Mouse (Mus musculus) splenic B cell, adult 2 months (primary cell): ENCODE results near the gene Ntrk2.

Experiments used
- DNase-seq: peaks from one replicate; pipeline ENCODE4 v3.0.0-alpha.2; 2011; ENCODE audit warnings: low read depth, low spot score
- H3K27me3 ChIP-seq: 2 replicates; pipeline ENCODE4 v1.6.1; 2012; ENCODE audit warnings: mild to moderate bottlenecking, low read length, moderate library complexity, mixed read lengths; ENCODE audit not compliant: control insufficient read depth, poor library complexity, insufficient read depth, severe bottlenecking
- H3K36me3 ChIP-seq: 2 replicates; pipeline ENCODE4 v1.6.1; 2012; ENCODE audit warnings: mild to moderate bottlenecking, low read length, moderate library complexity, mixed read lengths; ENCODE audit not compliant: control insufficient read depth, poor library complexity, insufficient read depth, severe bottlenecking

Gene Ntrk2

GRCm38 (mm10) chr13:58955237-58955777, 148.9 kb downstream of the Ntrk2 start:
- DNase-seq: no peak
- Histone ChIP-seq H3K36me3 (no peaks in the 10 kb centered on the region), H3K27me3 (no peaks in the 10 kb centered on the region; the same call in 1 of the 2 replicates)

- Histone ChIP-seq H3K27me3 (no peaks in the 10 kb centered on the region; the same call in 1 of the 2 replicates), H3K36me3 (no peaks in the 10 kb centered on the region)
- DNase-seq: no peak
Observed at GRCm38 (mm10) chr13:58958171-58958904, 152.0 kb downstream of the Ntrk2 start.

- Histone ChIP-seq H3K27me3 (no peaks in the 10 kb centered on the region; the same call in 1 of the 2 replicates), H3K36me3 (no peaks in the 10 kb centered on the region)
Observed at GRCm38 (mm10) chr13:58960321-58960720, 154.0 kb downstream of the Ntrk2 start.

GRCm38 (mm10) chr13:58964701-58965359, 158.5 kb downstream of the Ntrk2 start:
- no peak for DNase-seq
- H3K36me3 ChIP-seq: no peaks in the 10 kb centered on the region
- H3K27me3 ChIP-seq: no peaks in the 10 kb centered on the region; the same call in 1 of the 2 replicates

More at GRCm38 (mm10) chr13:58960321-58960720, 154.0 kb downstream of the Ntrk2 start:
- DNase-seq: no peak

GRCm38 (mm10) chr13:58965826-58966225, 159.5 kb downstream of the Ntrk2 start:
- Histone ChIP-seq H3K36me3 (no peaks in the 10 kb centered on the region), H3K27me3 (no peaks in the 10 kb centered on the region)
- DNase-seq: no peak

GRCm38 (mm10) chr13:58966466-58966865, 160.1 kb downstream of the Ntrk2 start:
- DNase-seq: no peak
- Histone ChIP-seq H3K27me3 (no peaks in the 10 kb centered on the region), H3K36me3 (no peaks in the 10 kb centered on the region)

GRCm38 (mm10) chr13:58968168-58968567, 161.8 kb downstream of the Ntrk2 start:
- no peaks in the 10 kb centered on the region for H3K27me3 ChIP-seq
- DNase-seq: no peak
- no peaks in the 10 kb centered on the region for H3K36me3 ChIP-seq

GRCm38 (mm10) chr13:58971449-58971903, 165.1 kb downstream of the Ntrk2 start:
- H3K27me3 ChIP-seq: no peaks in the 10 kb centered on the region; the same call in 1 of the 2 replicates
- DNase-seq: no peak
- H3K36me3 ChIP-seq: no peaks in the 10 kb centered on the region

GRCm38 (mm10) chr13:58972511-58972910, 166.1 kb downstream of the Ntrk2 start:
- Histone ChIP-seq H3K27me3 (no peaks in the 10 kb centered on the region; the same call in 1 of the 2 replicates), H3K36me3 (no peaks in the 10 kb centered on the region)
- DNase-seq: no peak

GRCm38 (mm10) chr13:58996447-58996846, 190.1 kb downstream of the Ntrk2 start:
- Histone ChIP-seq H3K36me3 (no peaks in the 10 kb centered on the region), H3K27me3 (no peaks in the 10 kb centered on the region)
- no peak for DNase-seq

- H3K36me3 ChIP-seq: no peaks in the 10 kb centered on the region
- H3K27me3 ChIP-seq: no peaks in the 10 kb centered on the region
- DNase-seq: no peak
Observed at GRCm38 (mm10) chr13:58997763-58998162, 191.4 kb downstream of the Ntrk2 start.

GRCm38 (mm10) chr13:58999373-59000053, 193.1 kb downstream of the Ntrk2 start:
- DNase-seq: no peak
- H3K36me3 ChIP-seq: no peaks in the 10 kb centered on the region
- no peaks in the 10 kb centered on the region for H3K27me3 ChIP-seq

- no peak for DNase-seq
- H3K36me3 ChIP-seq: no peaks in the 10 kb centered on the region
- no peaks in the 10 kb centered on the region for H3K27me3 ChIP-seq
Observed at GRCm38 (mm10) chr13:59002943-59003806, 196.8 kb downstream of the Ntrk2 start.

GRCm38 (mm10) chr13:59003807-59004173, 197.4 kb downstream of the Ntrk2 start:
- Histone ChIP-seq H3K27me3 (no peaks in the 10 kb centered on the region), H3K36me3 (no peaks in the 10 kb centered on the region)
- DNase-seq: no peak
